Mouse (Mus musculus) liver, embryonic 16.5 days (tissue): Measurements from ENCODE around the gene Gpr84. TPM values are rescaled to one million over a fixed set of nuclear protein-coding genes. Genes with fewer than 3 reads are reported as not detected.

ENCODE experiments used
- ATAC-seq: fragments of 200-750 bp; cut with Nextera tagmentation; 2 replicates; pipeline ENCODE4 v1.8.0; 2017; ENCODE audit warnings: low read depth, mild to moderate bottlenecking, moderate number of reproducible peaks, moderate library complexity
- H3K27ac ChIP-seq: fragments of 300-500 bp; sonication (generic); 2 replicates; pipeline ENCODE4 v1.5.1; 2014; ENCODE audit warnings: mild to moderate bottlenecking, low read length
- H3K27me3 ChIP-seq: fragments of 300-500 bp; sonication (generic); 2 replicates; pipeline ENCODE4 v1.6.1; 2014; ENCODE audit warnings: low read depth, low read length, mixed read lengths; ENCODE audit not compliant: control insufficient read depth, insufficient read depth
- H3K36me3 ChIP-seq: fragments of 300-500 bp; sonication (generic); 2 replicates; pipeline ENCODE4 v1.6.1; 2014; ENCODE audit warnings: mild to moderate bottlenecking; ENCODE audit not compliant: control insufficient read depth, insufficient read depth
- H3K4me1 ChIP-seq: fragments of 300-500 bp; sonication (generic); 2 replicates; pipeline ENCODE4 v1.6.1; 2014; ENCODE audit warnings: low read depth, low read length, mixed read lengths; ENCODE audit not compliant: control insufficient read depth
- H3K4me2 ChIP-seq: fragments of 300-500 bp; sonication (generic); 2 replicates; pipeline ENCODE4 v1.6.1; 2014; ENCODE audit warnings: low read depth, low read length, mixed read lengths
- H3K4me3 ChIP-seq: fragments of 300-500 bp; sonication (generic); 2 replicates; pipeline ENCODE4 v1.5.1; 2014; ENCODE audit warnings: low read depth, mild to moderate bottlenecking, low read length
- H3K9ac ChIP-seq: fragments of 300-500 bp; sonication (generic); 2 replicates; pipeline ENCODE4 v1.6.1; 2014; ENCODE audit warnings: low read depth, low read length
- H3K9me3 ChIP-seq: fragments of 300-500 bp; sonication (generic); replicated peaks from 2 replicates; pipeline ENCODE4 v1.6.1; 2016; ENCODE audit warnings: low read length; ENCODE audit not compliant: control insufficient read depth
- WGBS: fragments of 180-500 bp; shearing (Covaris S2); extraction: QIAGEN DNeasy Blood & Tissue Kit; methylation state at CpG from one replicate; pipeline ENCODE4 v1.1.7; 2014; ENCODE audit not compliant: insufficient replicate concordance; 5-methylcytosine and 5-hydroxymethylcytosine counted together
- polyA plus RNA-seq: library from polyadenylated mRNA; unstranded; fragments of >200 nt; fragmentation: Nextera tagmentation; extraction: Ambion mirVana; gene quantifications from 2 replicates; pipeline ENCODE4 v1.2.1, GENCODE M21; 2015

The Gpr84 gene
- polyA plus RNA-seq, 1 experiment from 2014 or later, result 1.0 TPM

- peak within 1 kb of the TSS; percentile 44 for H3K9ac ChIP-seq
- H3K27me3 ChIP-seq, result peaks cover 22% of the 10 kb centered on the region
- peak within 1 kb of the TSS; percentile 66 for H3K4me3 ChIP-seq
- H3K4me2 ChIP-seq, result peak within 1 kb of the TSS; percentile 82
- no peaks in the 10 kb centered on the region for H3K9me3 ChIP-seq
- H3K36me3 ChIP-seq, result no peaks in the 10 kb centered on the region
- H3K4me1 ChIP-seq, result peaks cover 21% of the 10 kb centered on the region
- no peak within 1 kb of the TSS for H3K27ac ChIP-seq
- WGBS, result under 1% methylated on average over 26 of the region's 26 CpGs
- peak; percentile 68 for ATAC-seq
Observed at GRCm38 (mm10) chr15:103339961-103340337, 29.5 kb upstream of the Gpr84 start, which contains the start of gene Zfp385a. Gene Zfp385a (minus strand): TSS chr15:103340093.

- Histone ChIP-seq H3K4me1 (peaks cover 21% of the 10 kb centered on the region), H3K4me3 (peak overlapping the region; percentile 66), H3K4me2 (peak overlapping the region; percentile 82), H3K27ac (no peak overlapping the region), H3K9ac (peak overlapping the region; percentile 44), H3K9me3 (no peaks in the 10 kb centered on the region), H3K27me3 (peaks cover 22% of the 10 kb centered on the region), H3K36me3 (no peaks in the 10 kb centered on the region)
- under 1% methylated on average over 27 of the region's 31 CpGs for WGBS
- peak; percentile 45 for ATAC-seq
Observed at GRCm38 (mm10) chr15:103339166-103339960, 29.0 kb upstream of the Gpr84 start.

GRCm38 (mm10) chr15:103338829-103339165 lies 28.4 kb upstream of the Gpr84 start:
- no peaks in the 10 kb centered on the region for H3K36me3 ChIP-seq
- H3K27ac ChIP-seq, result no peak overlapping the region
- H3K4me3 ChIP-seq, result peak overlapping the region; percentile 66; the same call in 1 of the 2 replicates
- peaks cover 22% of the 10 kb centered on the region for H3K27me3 ChIP-seq
- H3K4me2 ChIP-seq, result no peak overlapping the region
- WGBS, result 25% methylated on average over 4 of the region's 4 CpGs
- peaks cover 21% of the 10 kb centered on the region for H3K4me1 ChIP-seq
- ATAC-seq, result no peak
- no peaks in the 10 kb centered on the region for H3K9me3 ChIP-seq
- no peak overlapping the region; the same call in 1 of the 2 replicates for H3K9ac ChIP-seq

- 30% methylated on average over 11 of the region's 11 CpGs for WGBS
- Histone ChIP-seq H3K4me1 (peaks cover 23% of the 10 kb centered on the region), H3K4me2 (no peak overlapping the region), H3K27me3 (peaks cover 22% of the 10 kb centered on the region), H3K36me3 (no peaks in the 10 kb centered on the region), H3K9me3 (no peaks in the 10 kb centered on the region), H3K9ac (no peak overlapping the region), H3K4me3 (no peak overlapping the region), H3K27ac (no peak overlapping the region)
- no peak for ATAC-seq
Observed at GRCm38 (mm10) chr15:103336996-103337667, 26.7 kb upstream of the Gpr84 start.

- no peak overlapping the region for H3K4me2 ChIP-seq
- no peaks in the 10 kb centered on the region for H3K9me3 ChIP-seq
- WGBS, result 57% methylated on average over 7 of the region's 7 CpGs
- peaks cover 17% of the 10 kb centered on the region for H3K27me3 ChIP-seq
- no peak overlapping the region for H3K27ac ChIP-seq
- H3K4me3 ChIP-seq, result no peak overlapping the region
- ATAC-seq, result no peak
- no peak overlapping the region for H3K9ac ChIP-seq
- peaks cover 23% of the 10 kb centered on the region for H3K4me1 ChIP-seq
- no peaks in the 10 kb centered on the region for H3K36me3 ChIP-seq
Observed at GRCm38 (mm10) chr15:103335488-103336235, 25.2 kb upstream of the Gpr84 start.

- Histone ChIP-seq H3K27ac (no peak overlapping the region), H3K27me3 (peaks cover 11% of the 10 kb centered on the region), H3K9me3 (no peaks in the 10 kb centered on the region), H3K4me2 (no peak overlapping the region), H3K36me3 (no peaks in the 10 kb centered on the region), H3K4me1 (peaks cover 18% of the 10 kb centered on the region), H3K9ac (no peak overlapping the region), H3K4me3 (no peak overlapping the region)
- no peak for ATAC-seq
- WGBS, result 54% methylated on average over 3 of the region's 3 CpGs
Observed at GRCm38 (mm10) chr15:103335040-103335439, 24.6 kb upstream of the Gpr84 start.

GRCm38 (mm10) chr15:103334194-103334593 lies 23.8 kb upstream of the Gpr84 start:
- H3K9ac ChIP-seq, result peak overlapping the region; percentile 30; the same call in 1 of the 2 replicates
- H3K4me3 ChIP-seq, result peak overlapping the region; percentile 30
- H3K36me3 ChIP-seq, result no peaks in the 10 kb centered on the region
- peaks cover 8% of the 10 kb centered on the region for H3K27me3 ChIP-seq
- peaks cover 13% of the 10 kb centered on the region for H3K4me1 ChIP-seq
- peak overlapping the region; percentile 62 for H3K27ac ChIP-seq
- peak overlapping the region; percentile 47 for H3K4me2 ChIP-seq
- ATAC-seq, result peak; percentile 59
- H3K9me3 ChIP-seq, result no peaks in the 10 kb centered on the region
- 43% methylated on average over 2 of the region's 2 CpGs for WGBS

GRCm38 (mm10) chr15:103333738-103334137 lies 23.3 kb upstream of the Gpr84 start:
- Histone ChIP-seq H3K4me1 (peaks cover 9% of the 10 kb centered on the region), H3K9me3 (no peaks in the 10 kb centered on the region), H3K27ac (peak overlapping the region; percentile 62), H3K4me3 (peak overlapping the region; percentile 30), H3K9ac (peak overlapping the region; percentile 30; the same call in 1 of the 2 replicates), H3K36me3 (no peaks in the 10 kb centered on the region), H3K4me2 (peak overlapping the region; percentile 47), H3K27me3 (peaks cover 3% of the 10 kb centered on the region)
- ATAC-seq, result peak; percentile 57
- WGBS, result 60% methylated on average over 5 of the region's 5 CpGs
